Mouse (Mus musculus) urinary bladder, adult 2 months (tissue): Measurements from ENCODE around the gene Ptdss2. TPM values are rescaled to one million over a fixed set of nuclear protein-coding genes. Genes with fewer than 3 reads are reported as not detected.

Source experiments
- DNase-seq: peaks from one replicate; pipeline ENCODE4 v3.0.0; 2022; ENCODE audit warnings: low spot score
- polyA plus RNA-seq: library from polyadenylated mRNA; depleted of rRNA; stranded (reverse); fragments of >200 nt; gene quantifications from 2 replicates; pipeline ENCODE4 v1.2.3, GENCODE M21; 2012

The Ptdss2 gene
- polyA plus RNA-seq, 1 experiment: 27.7 TPM

GRCm38 (mm10) chr7:141173323-141173850 lies 51.2 kb downstream of the Ptdss2 start:
- no peak for DNase-seq

- no peak for DNase-seq
Measured at GRCm38 (mm10) chr7:141175068-141175467, 52.9 kb downstream of the Ptdss2 start.

GRCm38 (mm10) chr7:141176173-141176572 lies 54.0 kb downstream of the Ptdss2 start:
- DNase-seq: peak; percentile 62

- no peak for DNase-seq
Measured at GRCm38 (mm10) chr7:141188194-141188593, 66.0 kb downstream of the Ptdss2 start.

GRCm38 (mm10) chr7:141188733-141189132 lies 66.6 kb downstream of the Ptdss2 start:
- DNase-seq: no peak

- DNase-seq: no peak
Measured at GRCm38 (mm10) chr7:141190220-141190619, 68.0 kb downstream of the Ptdss2 start.

- no peak for DNase-seq
Measured at GRCm38 (mm10) chr7:141191036-141191435, 68.9 kb downstream of the Ptdss2 start.

GRCm38 (mm10) chr7:141191796-141192685 lies 69.9 kb downstream of the Ptdss2 start:
- DNase-seq: no peak

GRCm38 (mm10) chr7:141192776-141193347 lies 70.7 kb downstream of the Ptdss2 start:
- no peak for DNase-seq

GRCm38 (mm10) chr7:141193348-141193856 lies 71.2 kb downstream of the Ptdss2 start:
- DNase-seq: peak; percentile 83

GRCm38 (mm10) chr7:141193948-141194347 lies 71.8 kb downstream of the Ptdss2 start, which contains the start of the genes Hras and Lrrc56:
Hras (minus strand) TSS chr7:141194005.
Lrrc56 (plus strand) TSS chr7:141194157.
- DNase-seq: peak; percentile 98

GRCm38 (mm10) chr7:141194409-141194808 lies 72.2 kb downstream of the Ptdss2 start:
- no peak for DNase-seq

GRCm38 (mm10) chr7:141194830-141195229 lies 72.6 kb downstream of the Ptdss2 start:
- peak; percentile 72 for DNase-seq

GRCm38 (mm10) chr7:141195754-141196153 lies 73.6 kb downstream of the Ptdss2 start:
- DNase-seq: no peak

GRCm38 (mm10) chr7:141196619-141197282 lies 74.6 kb downstream of the Ptdss2 start:
- DNase-seq: no peak

GRCm38 (mm10) chr7:141198121-141198520 lies 75.9 kb downstream of the Ptdss2 start:
- DNase-seq: no peak

- DNase-seq: no peak
Measured at GRCm38 (mm10) chr7:141204546-141204945, 82.4 kb downstream of the Ptdss2 start.

- DNase-seq: no peak
Measured at GRCm38 (mm10) chr7:141205504-141205903, 83.3 kb downstream of the Ptdss2 start.

GRCm38 (mm10) chr7:141206182-141206937 lies 84.2 kb downstream of the Ptdss2 start:
- no peak for DNase-seq
